Mouse (Mus musculus): Measurements from ENCODE around the gene Zmym1. TPM values are rescaled to one million over a fixed set of nuclear protein-coding genes. Genes with fewer than 3 reads are reported as not detected.

Gene Zmym1
- total RNA-seq, 2 experiments from 2014 or later: 12.7 to 25.7 TPM

Other genes starting within 250 kb of the Zmym1 start
- 11.7 and 12.1 TPM in 2 replicates for gene Zmym4, start 93.0 kb downstream of the Zmym1 start, total RNA-seq (2015; ENCODE audit: low replicate concordance)
- gene Zmym4, start 93.0 kb downstream of the Zmym1 start, total RNA-seq (2017; ENCODE audit: low replicate concordance): 7.5 and 9.6 TPM in 2 replicates
- 235 and 246 TPM in 2 replicates for gene Sfpq, start 39.8 kb downstream of the Zmym1 start, total RNA-seq (2015; ENCODE audit: low replicate concordance)
- 508 and 629 TPM in 2 replicates for gene Sfpq, start 39.8 kb downstream of the Zmym1 start, total RNA-seq (2017; ENCODE audit: low replicate concordance)
- gene Zmym6, start 16.2 kb upstream of the Zmym1 start, total RNA-seq (2015; ENCODE audit: low replicate concordance): 0.19 and 1.9 TPM in 2 replicates
- gene Zmym6, start 16.2 kb upstream of the Zmym1 start, total RNA-seq (2017; ENCODE audit: low replicate concordance): 3.1 and 3.3 TPM in 2 replicates
- 0.77 and 7.7 TPM in 2 replicates for gene Tmem35b, start 62.5 kb upstream of the Zmym1 start, total RNA-seq (2015; ENCODE audit: low replicate concordance)
- 1.1 and 2.8 TPM in 2 replicates for gene Tmem35b, start 62.5 kb upstream of the Zmym1 start, total RNA-seq (2017; ENCODE audit: low replicate concordance)
- gene Dlgap3, start 108.1 kb upstream of the Zmym1 start, total RNA-seq (2015; ENCODE audit: low replicate concordance): not detected in 2 replicates
- gene Dlgap3, start 108.1 kb upstream of the Zmym1 start, total RNA-seq (2017; ENCODE audit: low replicate concordance): not detected in 2 replicates
- 4.8 and 11.1 TPM in 2 replicates for gene Smim12, start 182.6 kb upstream of the Zmym1 start, total RNA-seq (2015; ENCODE audit: low replicate concordance)
- gene Smim12, start 182.6 kb upstream of the Zmym1 start, total RNA-seq (2017; ENCODE audit: low replicate concordance): 4.7 and 4.9 TPM in 2 replicates

Data from erythroblast, adult 5-6 weeks (primary cell).